Mouse (Mus musculus): ENCODE data around the gene Pip5kl1.

DNA sequence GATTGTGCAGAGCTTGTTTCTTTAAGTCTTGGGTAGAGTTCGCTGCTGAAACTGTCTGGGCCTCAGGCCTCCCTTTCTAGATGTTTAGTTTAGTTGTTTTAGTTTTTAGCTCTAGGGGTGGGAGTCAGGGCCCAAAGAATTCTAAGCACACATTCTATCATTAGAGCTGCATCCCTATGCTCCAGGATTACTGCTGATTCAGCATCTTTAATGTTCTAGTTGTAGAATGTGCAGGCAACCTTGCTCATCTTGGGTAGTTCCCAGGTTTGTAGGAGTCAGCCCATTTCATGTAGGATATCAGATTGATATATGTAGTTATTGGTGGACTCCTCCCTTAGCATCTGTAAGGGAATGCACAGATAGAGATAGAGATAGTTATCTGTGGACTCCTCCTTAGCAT is 42.5 kb downstream of the Pip5kl1 start:
- TF ChIP-seq POLR2A (IDR thresholded peaks at IDR 0.05; ENCODE audit: insufficient read depth, low read length) (no peak), CTCF (IDR thresholded peaks at IDR 0.05; ENCODE audit: low read depth, low read length) (no peak)

Data from ES-Bruce4 (cell line).